Mouse (Mus musculus) ZHBTc4 (cell line): ENCODE data around the gene Gm13124.
"Not testable (repeated sequence)": the region's sequence is repeated elsewhere in the genome, so short reads cannot be mapped to it uniquely, and the experiment has no call there.

Source experiments
- DNase-seq: peaks from one replicate; pipeline ENCODE4 v3.0.0-alpha.2; 2011; ENCODE audit warnings: low read depth, low spot score

The Gm13124 gene

DNA sequence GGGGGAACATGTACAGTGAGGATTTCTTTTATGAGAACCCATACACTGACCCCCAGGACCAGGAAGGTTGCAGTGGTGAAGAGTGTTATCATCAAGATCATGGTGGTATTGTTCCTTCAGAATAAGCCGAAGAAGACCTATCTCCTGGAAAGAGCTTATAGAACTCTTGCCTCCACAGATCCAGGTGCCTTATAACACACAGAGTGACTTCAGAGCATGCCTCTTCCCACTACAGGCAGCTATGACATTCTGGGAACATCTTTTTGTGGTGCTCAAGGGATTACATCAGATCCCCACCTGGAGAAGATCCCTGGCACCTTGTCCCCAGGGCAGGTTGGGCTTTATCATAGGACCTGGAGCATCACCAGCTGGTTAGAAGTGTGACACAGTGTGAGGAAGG is at the start of gene Gm13124:
Gm13124 (minus strand) TSS at position 101 of the 400 bp plus-strand sequence.
- DNase-seq, result no peak

DNA sequence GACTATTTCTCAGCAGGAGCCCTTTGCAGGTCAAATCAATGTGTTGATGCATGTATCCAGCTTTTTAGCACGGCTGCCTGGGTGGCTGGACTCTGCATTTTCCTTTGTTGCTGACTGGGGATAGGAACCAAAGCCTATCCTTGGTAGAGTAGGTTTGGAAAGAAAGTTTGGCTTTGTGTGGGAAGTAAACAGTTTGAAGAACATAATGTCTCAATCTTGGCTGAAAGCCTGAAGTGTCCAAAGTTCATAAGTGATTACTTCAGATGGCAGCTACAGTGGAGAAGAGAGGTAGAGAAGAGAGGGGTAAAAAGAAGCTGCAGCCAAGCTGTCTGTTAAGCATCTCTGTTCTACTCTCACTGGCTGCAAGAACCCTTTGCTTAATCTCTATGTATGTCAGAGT is 49.7 kb upstream of the Gm13124 start:
- no peak for DNase-seq

DNA sequence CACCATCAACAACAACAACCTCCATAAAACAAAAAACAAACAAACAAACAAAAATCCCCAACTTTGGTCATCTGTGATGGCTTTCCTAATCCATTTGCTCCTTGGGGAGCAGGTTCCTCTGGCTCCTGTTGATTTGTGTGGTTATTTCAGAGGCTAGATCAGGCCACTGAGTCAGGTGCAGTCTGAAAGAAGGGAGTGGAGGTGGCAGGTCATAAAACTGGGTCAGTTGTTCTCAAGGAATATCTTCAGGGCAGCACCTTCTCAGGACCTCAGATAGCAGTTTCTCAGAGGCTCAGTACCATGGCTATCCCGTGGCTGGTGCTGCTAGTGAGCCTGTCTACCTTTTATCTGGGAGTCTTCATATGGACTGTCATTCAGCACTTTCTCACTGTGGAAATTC is 48.5 kb upstream of the Gm13124 start, which contains the start of gene Aadacl4:
Aadacl4 (plus strand) TSS at position 301 of the 400 bp plus-strand sequence.
- peak; percentile 16 for DNase-seq

DNA sequence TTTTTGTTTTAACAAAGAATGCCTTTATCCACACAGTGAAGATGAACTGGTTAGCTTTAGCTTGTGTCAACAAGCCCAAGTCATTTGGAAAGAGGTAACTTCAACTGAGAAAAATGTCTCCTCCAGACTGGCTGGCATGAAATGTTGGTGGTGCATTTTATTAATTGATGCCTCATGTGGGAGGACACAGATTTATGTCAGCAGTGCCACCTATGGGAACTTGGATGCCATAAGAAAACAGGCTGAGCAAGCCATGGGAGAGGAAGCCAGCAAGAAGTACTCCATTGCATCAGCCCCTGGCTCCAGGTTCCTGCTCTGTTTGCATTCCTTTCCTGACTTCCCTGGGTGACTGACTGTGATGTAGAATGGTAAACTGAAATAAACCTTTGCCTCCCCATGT is 27.9 kb upstream of the Gm13124 start:
- DNase-seq, result no peak

DNA sequence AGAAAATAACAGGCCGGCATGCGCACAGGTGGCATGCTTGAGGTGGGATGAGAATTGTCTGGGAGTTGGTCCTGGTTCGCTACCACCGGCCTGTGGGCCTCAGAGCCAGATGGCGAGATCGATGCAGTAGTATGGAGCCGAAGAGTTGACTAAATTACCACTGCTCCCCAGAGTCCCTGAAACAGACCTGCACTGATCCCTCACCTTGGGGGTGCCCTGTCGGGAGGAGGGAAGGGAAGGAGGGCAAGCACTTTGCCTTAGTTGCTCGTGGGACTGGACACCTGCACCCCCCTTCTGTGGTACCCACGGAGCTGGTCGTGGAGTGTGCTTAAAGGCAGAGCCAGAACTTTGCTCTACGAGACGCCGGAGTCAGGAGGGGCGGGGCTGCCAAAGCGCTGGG is 21.3 kb upstream of the Gm13124 start:
- not testable (repeated sequence) for DNase-seq

DNA sequence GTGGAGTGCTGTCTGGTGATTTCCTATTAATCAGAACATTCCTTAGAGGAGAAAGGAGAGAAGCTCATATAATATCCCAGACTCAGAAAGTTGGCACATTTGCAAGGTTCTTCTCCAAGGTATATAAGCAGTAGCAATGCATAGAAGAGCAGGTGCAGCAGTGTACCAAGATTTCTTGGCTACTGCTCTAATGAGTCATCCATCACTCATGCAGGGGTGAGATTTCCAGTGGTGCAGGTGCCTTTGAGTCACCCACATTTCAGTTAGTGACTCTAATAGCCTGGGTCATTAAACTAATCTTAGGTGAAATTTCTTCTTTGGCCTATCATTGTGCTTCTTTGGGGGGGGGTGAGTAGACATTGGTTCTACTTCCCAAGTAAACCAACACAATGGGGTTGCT is 2.8 kb upstream of the Gm13124 start:
- DNase-seq, result no peak

DNA sequence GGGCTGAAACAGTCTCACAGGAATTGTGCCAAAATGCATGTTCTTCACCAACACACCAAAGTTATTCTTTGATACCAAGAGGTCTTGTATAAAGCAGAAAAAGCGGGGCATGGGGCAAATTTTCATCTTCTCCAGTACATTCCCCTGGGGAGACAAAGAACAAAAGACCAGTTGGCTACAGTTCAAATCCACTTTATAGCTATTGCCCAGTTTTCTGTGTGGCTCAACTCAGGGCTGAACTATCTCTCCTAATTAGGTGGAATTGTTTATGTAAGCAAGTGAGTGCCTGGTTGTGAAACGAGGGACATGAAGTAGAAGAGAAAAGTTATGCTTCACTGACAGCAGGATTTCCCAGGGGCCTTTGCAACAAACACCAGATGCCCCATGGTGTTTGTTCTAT is 3.7 kb downstream of the Gm13124 start:
- DNase-seq, result no peak

DNA sequence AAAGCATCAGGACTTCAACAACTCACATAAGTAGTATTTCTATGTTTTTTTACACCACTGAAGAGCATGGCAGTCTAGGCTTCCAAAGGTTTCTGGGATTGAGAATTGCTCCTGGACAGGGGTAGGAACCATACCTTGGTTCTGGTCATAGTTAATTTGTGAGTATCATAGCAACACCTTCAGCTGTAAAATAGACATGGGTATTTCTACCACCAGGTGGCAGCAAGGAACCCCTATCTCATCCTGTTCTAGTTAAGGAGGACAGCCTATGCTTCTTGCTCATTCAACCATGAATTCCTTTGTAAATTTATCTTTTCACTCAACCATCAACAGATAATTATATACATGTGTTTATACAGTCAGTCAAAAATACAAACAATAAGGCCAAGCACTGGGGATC is 5.1 kb downstream of the Gm13124 start:
- peak; percentile 64 for DNase-seq

DNA sequence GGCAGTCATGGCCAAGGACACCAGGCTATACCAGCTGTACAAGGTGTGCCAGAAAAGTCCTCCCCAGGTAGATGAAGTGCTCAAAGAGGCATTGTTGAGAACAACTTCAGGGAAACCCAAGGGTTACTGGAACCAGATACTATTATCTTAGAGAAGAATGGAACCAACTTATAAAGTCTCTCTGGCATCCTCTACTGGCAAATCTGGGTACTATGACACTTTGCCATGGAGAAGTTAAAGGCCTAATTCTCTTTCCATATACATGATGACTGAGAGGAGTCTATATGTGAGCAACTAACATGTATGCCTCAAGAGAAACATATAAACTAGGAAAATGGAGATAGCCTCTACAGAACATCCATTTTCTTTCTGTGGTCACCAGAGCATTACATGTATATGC is 13.8 kb downstream of the Gm13124 start:
- peak; percentile 43 for DNase-seq

DNA sequence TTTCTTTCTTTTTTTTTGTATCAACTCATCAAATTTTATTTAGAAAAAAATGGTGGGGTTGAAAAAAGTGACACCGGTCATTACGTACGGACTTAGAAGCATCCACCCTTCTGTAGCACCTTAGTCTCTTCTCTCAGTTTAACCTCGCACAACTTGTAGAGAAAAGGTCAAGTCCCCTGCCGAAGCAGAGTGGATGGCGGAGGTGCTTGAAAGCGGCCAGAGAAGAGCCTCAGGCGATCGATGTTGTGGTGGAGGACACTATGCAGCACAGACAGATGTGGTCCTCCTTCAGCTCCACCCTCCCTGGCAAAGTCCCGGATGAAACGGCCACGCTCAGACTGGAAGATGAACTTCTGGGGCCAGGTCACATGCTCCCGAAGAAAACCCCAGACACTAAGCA is 19.6 kb downstream of the Gm13124 start:
- peak; percentile 31 for DNase-seq

DNA sequence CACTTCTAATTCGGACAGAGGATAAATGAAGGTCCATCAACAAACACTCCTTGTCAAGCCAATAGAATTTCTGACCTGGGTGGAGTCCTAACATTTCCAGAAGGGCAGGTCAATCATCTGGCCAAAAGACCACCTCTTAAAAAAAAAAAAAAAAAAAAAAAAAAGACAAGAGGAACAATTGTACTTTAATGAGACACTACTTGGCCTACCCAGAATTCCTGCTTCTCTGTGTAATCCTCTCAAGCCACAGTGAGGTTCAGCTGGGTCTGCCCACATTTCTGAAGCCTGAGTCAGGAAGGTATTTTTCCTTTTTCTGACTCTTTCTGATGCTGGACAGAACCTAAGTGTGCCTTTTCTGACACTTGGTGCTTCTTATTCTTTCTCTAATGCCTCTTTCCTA is 20.2 kb downstream of the Gm13124 start:
- peak; percentile 21 for DNase-seq

DNA sequence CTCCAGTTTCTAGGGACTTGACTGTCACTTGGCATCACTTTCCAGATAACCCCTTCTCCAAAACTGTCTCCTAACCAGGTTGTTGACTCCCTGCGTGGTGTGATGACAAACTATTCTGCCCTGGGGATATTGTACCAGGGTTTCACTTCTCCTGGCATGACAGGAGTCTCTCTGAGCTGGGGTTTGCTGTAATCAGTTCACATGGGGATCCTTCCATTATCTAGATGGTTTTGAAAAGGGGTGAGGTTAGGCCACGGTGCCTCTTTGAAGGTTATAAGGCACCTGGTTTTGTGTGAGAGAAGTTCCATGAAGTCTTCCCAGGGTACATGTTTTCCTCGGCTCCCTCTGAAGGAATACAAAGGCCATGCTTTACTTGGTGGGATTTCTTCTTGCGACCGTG is 45.4 kb downstream of the Gm13124 start, which contains the start of gene 9430007A20Rik:
9430007A20Rik (plus strand) TSS at position 301 of the 400 bp plus-strand sequence.
- no peak for DNase-seq

DNA sequence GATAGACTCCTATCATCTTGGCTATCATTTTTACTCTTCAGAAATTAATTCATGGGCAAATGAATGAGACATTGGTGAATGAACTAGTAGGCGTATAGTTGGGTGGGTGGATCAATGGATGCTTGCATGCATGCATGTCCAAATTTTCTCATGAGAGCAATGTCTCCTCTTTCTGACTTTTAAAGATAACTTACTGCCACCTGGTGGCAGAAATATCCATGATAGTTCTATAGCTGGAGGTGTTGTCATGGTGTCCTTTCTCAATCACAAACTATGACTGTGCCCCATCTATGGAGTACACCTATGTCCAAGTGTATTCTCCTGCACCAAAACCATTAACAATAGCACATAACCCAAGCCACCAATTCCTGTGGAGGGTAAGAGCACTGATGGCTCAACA is 58.4 kb downstream of the Gm13124 start:
- peak; percentile 52 for DNase-seq
